Mouse (Mus musculus): ENCODE results near the gene Map2k5.

DNA sequence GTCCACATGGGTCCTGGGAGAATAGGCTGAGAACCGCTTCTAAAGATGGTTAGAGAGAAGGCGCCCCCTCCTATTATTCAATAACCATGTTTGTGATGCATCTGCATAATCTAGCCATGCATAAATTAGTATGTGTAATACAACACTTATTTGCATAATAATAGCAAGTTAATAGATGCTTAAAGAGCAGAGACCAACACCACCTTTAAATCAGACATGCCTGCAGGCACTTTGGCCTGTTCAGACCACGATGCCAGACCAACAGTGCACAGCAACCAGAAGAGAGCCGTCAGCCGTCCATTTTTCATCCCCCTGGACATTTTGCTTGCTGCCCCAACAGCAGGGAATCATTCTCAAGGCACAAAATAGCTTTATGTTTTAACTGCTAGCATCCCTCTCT lies 143.3 kb downstream of the Map2k5 start:
- no peak for TF ChIP-seq CTCF (IDR thresholded peaks at IDR 0.05; ENCODE audit: borderline replicate concordance, extremely low read depth, insufficient read depth, insufficient read length)
- TF ChIP-seq POLR2A (IDR thresholded peaks at IDR 0.05; ENCODE audit: borderline replicate concordance, extremely low read depth, insufficient read depth, insufficient read length, poor library complexity, severe bottlenecking): no peak

Measured in brain, embryonic 14.5 days (tissue).